Mouse (Mus musculus): Measurements from ENCODE around the gene AC131692.1. TPM values are rescaled to one million over a fixed set of nuclear protein-coding genes. Genes with fewer than 3 reads are reported as not detected.

AC131692.1 gene
- total RNA-seq, 2 experiments from 2014 or later, result 2.6 TPM; not detected in 1

DNA sequence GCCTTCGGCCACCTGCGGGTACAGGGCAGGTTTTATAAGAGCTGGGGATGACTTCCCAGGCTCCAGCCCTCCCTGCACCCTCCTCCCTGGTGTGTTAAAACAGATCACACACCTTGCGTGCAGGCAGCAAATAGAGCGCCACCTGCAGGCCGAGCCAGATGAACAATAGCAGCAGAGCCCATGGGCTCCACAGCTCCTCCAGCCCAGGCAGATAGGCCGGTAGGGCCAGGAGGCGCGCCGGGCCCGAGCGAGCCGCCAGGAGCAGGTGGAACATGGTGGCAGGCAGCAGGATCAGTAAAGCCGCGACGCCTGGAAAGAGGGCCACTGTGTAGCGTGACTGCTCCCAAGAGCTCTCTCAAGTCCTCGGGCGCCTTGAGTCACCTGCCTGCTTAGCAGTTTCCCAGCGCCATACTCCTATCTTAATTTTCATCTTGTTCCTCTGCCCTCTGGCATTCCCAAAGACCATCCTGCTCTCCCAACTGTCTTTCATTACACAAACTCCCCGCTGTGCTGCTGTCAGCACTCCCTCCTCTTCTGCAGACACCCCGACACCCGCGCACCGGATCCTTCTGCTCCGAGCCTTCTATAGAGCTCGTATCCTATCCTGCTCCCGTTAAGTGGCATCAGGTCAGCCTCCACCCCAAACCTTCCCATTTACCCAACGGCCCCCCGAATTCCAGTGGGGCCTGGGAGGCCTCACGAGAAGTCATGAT is 27.1 kb upstream of the AC131692.1 start:
- peak; percentile 66 for ATAC-seq (replicated peaks; ENCODE audit: low FRiP score, poor library complexity, severe bottlenecking)

DNA sequence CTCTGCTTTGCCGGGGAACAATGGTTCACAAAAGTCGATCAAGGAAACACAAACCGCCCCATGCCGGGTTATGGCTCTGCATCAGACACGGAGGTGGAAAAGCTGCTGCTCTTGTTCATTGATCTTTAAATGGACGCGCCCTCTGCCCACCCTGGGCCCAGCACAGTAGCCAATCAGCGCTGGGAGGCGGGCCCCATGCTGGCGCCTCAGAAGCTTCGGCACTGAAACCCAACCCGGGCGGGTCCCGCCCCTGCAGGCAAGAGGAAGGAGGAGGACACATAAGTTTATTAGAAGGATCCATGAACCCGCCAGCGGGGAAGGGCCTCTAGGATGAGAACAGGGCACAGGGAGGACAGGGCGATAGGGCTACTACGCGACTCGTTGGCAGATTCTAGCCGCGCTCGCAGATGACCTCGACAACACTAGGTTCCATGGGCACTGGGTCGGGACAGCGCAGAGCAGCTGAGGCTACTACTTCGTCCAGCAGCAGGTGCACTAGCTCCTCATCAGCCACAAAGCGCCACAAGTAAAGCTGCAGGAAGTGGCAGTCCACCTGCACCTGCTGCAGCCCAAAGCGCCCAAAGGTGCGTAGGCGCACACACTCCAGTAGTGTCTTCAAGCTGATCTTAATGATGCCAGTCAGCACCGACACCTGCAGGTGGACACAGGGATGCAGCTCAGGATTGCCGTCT is 26.3 kb upstream of the AC131692.1 start, which contains the start of gene Tm7sf2:
Gene Tm7sf2, minus strand, starts transcription at position 650 of the 692 bp plus-strand sequence.
- peak; percentile 91 for ATAC-seq (replicated peaks; ENCODE audit: low FRiP score, poor library complexity, severe bottlenecking)

DNA sequence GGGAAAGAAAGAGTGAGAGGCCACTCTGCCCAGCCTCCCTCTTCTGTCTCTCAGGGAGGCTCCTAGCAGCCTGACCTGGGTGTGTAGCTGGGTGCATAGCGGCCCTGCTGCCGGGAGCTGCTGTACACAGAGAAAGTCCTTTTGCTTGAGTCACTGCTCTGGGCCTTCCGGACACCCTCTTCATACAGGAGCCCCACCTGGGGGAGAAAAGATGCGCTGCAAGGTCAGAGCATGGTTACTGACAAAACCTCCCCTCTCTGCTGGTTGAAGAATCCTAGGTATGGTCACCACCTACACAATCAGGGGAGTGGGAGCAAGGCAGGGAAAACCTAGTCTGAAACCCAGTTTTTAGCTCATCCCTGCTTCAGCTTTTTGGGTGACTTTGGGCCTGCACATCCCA is 25.3 kb upstream of the AC131692.1 start:
- ATAC-seq (replicated peaks; ENCODE audit: low FRiP score, poor library complexity, severe bottlenecking), result no peak

GRCm38 (mm10) chr19:6069851-6070250 is 24.4 kb upstream of the AC131692.1 start:
- ATAC-seq (replicated peaks; ENCODE audit: low FRiP score, poor library complexity, severe bottlenecking), result no peak

- ATAC-seq (replicated peaks; ENCODE audit: low FRiP score, poor library complexity, severe bottlenecking), result no peak
These were observed 23.5 kb upstream of the AC131692.1 start for GRCm38 (mm10) chr19:6070571-6071250.

DNA sequence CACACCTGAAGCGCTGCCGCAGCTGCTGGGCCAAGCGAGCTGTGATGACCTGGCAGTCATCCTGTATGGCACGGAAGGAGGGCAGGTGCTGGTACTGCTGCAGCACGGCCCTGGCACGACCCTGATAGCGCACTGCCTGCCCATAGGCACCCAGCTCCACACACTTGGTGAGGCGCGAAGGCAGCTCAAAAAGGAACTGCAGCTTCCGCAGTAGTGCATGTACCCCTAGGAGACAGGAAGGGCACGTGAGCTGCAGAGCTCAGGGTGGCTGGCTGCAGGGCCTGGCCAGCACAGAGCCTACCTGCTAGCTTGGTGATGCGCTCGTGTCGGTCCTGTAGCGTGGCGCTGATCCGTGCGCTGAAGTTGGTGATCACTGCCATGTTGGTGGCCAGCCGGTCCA is 23.0 kb upstream of the AC131692.1 start:
- ATAC-seq (replicated peaks; ENCODE audit: low FRiP score, poor library complexity, severe bottlenecking), result no peak

DNA sequence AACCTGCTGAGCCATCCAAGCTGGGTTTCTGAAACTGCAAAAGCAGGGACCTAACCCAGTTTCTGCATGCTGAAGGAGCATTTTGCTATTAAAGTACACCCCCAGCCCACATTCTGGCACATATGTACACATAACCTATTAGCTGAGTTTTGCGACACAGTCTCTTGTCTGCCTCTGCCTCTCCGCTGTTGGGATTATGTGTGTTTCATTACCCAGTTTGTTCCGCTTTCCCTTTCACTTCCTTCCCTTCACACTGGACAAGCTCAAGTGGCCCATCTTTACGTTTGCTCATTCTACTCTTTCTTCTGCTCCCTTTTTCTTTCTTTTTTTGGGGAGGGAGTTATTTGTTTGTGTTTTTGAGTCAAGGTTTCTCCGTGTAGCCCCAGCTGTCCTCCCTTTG is 20.3 kb upstream of the AC131692.1 start:
- ATAC-seq (replicated peaks; ENCODE audit: low FRiP score, poor library complexity, severe bottlenecking), result no peak

DNA sequence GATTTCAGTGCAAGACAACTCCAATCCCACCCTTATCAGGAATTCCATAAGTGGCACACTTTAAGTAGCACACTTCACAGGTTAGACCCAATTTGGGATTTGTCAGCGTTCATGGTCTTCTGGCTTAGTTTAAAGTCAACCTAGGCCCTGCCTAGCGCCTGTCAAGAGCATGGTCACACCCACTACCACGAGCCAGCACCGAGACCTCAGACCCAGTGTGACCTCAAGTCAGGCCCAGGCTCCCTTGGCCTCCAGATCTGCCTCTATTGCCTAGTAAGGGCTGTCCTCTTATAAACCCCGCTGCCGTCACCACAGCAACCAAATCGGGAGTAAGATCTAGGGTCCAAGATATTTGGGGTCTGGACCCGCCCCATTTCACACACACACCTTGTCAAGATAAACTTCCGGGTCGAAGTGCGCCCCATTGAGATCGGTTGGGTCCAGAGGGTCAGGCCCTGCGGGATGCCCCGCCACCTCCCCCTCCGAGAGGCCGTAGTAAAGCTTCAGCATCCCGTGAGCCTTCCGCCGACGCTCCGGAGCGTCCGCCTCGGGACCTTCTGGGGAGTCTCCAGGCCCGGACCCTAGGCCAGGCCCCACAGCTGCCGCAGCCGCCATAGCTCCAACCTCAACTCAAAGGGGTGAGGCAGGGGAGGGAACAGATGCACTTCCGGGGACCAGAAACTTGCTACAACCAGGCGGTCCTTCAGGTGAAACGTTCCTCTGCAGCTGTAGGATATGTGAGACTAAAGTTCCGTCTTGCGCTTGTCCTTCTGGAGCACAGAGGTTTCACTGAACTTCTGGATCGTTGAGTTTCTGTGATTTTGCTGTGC is 17.4 kb upstream of the AC131692.1 start, which contains the start of gene Vps51:
Gene Vps51, minus strand, starts transcription at position 668 of the 830 bp plus-strand sequence.
- ATAC-seq (replicated peaks; ENCODE audit: low FRiP score, poor library complexity, severe bottlenecking), result peak; percentile 92

DNA sequence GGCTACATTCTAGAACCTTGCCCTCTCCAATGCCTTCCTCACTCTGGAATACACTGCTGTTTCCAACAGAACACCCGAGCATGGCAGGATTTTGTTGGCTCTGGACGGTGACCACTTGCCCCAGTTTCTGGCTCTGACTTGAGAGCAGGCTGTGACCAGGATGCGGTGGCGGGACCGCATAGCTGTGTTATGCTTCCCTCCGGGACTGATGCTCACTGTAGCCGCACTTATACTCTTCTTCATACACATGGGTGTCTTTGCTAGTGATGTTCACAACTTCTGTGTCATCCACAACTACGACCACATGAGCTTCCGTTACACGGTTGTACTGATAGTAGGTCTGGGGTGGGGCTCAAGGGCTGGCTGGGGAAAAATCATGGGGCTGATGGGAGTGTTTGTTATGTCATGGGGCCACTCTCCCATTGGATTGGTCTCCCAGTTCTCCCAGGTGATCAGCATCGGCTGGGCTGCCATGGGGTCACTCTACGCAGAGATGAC is 14.2 kb upstream of the AC131692.1 start, which contains the start of gene Tmem262:
Gene Tmem262, plus strand, starts transcription at position 51 of the 498 bp plus-strand sequence.
- ATAC-seq (replicated peaks; ENCODE audit: low FRiP score, poor library complexity, severe bottlenecking), result no peak

- ATAC-seq (replicated peaks; ENCODE audit: low FRiP score, poor library complexity, severe bottlenecking), result no peak
These were observed 12.1 kb upstream of the AC131692.1 start, which contains the start of gene Gm28374 for GRCm38 (mm10) chr19:6082156-6082555. Gene Gm28374 (minus strand): TSS chr19:6082256.

- ATAC-seq (replicated peaks; ENCODE audit: low FRiP score, poor library complexity, severe bottlenecking), result peak; percentile 88
These were observed 9.6 kb upstream of the AC131692.1 start, which contains the start of the genes Zfpl1 and Cdca5 for GRCm38 (mm10) chr19:6084478-6085248. Gene Zfpl1 (minus strand): TSS chr19:6084956. Gene Cdca5 (plus strand): TSS chr19:6084983.

- ATAC-seq (replicated peaks; ENCODE audit: low FRiP score, poor library complexity, severe bottlenecking), result peak; percentile 83
These were observed 8.8 kb upstream of the AC131692.1 start for GRCm38 (mm10) chr19:6085417-6085879.

- ATAC-seq (replicated peaks; ENCODE audit: low FRiP score, poor library complexity, severe bottlenecking), result no peak
These were observed 5.4 kb upstream of the AC131692.1 start for GRCm38 (mm10) chr19:6088841-6089240.

DNA sequence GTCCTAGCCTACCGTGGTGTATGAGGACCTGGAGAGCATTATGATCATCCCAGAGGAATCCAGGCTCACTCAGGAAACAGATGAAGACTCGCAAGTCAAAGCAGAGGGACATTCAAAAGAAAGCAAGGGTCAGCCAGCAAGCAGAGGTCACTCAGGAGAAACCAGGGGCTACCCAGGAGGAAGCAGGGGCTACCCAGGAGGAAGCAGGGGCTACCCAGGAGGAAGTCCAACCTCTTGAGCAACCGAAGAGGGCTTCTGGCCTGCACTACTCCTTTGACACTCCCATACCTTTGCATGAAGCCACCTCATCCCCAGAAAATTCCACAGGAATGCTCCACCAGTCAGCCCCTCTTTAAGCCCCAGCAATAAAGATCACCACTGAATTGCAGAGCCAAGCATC is 3.6 kb downstream of the AC131692.1 start:
- ATAC-seq (replicated peaks; ENCODE audit: low FRiP score, poor library complexity, severe bottlenecking), result no peak

DNA sequence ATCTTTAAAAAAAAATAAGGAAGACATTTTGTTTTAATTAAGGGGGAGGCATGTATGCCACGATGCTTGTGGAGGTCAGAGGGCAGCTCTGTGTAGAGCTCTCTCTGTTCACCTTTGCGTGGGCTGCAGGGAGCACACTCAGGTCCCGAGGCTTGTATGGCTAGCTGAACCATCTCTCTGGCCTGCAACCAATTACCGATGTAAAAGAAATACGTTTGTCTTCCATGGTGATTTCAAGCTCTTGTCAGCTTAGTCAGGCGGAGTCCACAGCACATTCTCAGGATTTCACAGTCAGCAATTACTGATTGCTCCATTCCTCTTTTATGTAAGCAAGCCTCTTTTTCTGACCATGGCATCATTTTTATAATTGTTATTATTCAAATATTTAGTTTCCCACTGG is 7.0 kb downstream of the AC131692.1 start:
- ATAC-seq (replicated peaks; ENCODE audit: low FRiP score, poor library complexity, severe bottlenecking), result no peak

DNA sequence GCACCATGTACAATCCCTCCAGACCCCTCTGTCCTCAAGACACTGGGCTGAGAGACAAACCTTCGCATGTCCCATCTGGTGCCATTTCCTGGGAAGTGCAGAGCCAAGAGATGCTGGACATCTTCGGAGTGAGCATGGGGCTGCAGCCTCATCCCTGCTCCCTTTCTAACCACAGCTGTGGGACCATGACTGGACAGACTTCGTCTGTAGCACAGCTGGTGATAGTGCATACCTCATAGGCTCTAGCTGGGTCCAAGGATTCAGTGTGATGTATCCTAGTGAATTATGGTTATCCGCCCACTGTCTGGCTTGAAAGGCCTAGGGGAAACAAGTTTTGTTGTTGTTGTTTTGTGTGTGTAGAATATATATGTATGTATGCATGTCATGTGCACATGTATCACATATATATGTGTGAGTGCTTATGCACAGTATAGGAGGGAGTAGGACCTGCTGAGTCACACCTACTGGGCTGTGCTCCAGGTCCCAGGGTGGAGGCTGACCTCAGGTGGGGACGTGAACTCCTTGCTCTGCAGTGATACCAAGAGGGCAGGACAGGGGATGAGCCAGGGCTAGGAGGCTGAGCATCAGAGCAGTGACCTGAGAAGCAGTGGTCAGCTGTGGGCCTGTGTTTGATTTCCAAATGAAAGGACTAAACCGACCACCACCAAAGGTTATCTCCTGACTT is 8.1 kb downstream of the AC131692.1 start:
- ATAC-seq (replicated peaks; ENCODE audit: low FRiP score, poor library complexity, severe bottlenecking), result peak; percentile 93

- ATAC-seq (replicated peaks; ENCODE audit: low FRiP score, poor library complexity, severe bottlenecking), result no peak
These were observed 10.3 kb downstream of the AC131692.1 start for GRCm38 (mm10) chr19:6104476-6104875.

DNA sequence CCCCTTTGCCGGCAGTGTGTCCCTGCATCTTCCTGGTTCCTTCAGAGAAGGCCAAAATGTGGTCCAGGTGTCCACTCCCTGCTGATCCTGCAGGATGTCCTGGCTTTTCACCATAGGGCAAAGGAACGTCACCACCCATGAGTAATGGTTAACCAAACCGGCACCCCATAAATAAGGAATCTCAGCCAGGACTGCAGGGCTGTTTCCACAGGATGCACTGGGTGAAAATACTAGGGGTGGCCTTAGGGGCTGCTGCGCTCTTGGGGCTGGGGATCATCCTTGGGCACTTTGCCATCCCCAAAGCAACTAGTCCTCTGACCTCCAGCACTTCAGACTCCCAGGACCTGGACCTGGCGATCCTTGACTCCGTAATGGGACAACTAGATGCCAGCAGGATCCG is 11.4 kb downstream of the AC131692.1 start, which contains the start of gene Naaladl1:
Gene Naaladl1, plus strand, starts transcription at position 197 of the 400 bp plus-strand sequence.
- no peak for ATAC-seq (replicated peaks; ENCODE audit: low FRiP score, poor library complexity, severe bottlenecking)

Data from erythroblast, adult 5-6 weeks (primary cell).